Mouse (Mus musculus): Measurements from ENCODE around the gene Dapk1. TPM values are rescaled to one million over a fixed set of nuclear protein-coding genes. Genes with fewer than 3 reads are reported as not detected.

Gene Dapk1
- polyA plus RNA-seq, 1 experiment, result 37.8 TPM

GRCm38 (mm10) chr13:60568934-60569548 is 32.7 kb upstream of the Dapk1 start:
- H3K4me3 ChIP-seq (ENCODE audit: low read depth, low read length), result no peak overlapping the region
- no peaks in the 10 kb centered on the region for H3K9me3 ChIP-seq (replicated peaks; ENCODE audit: control insufficient read depth, insufficient read depth, low read length, poor library complexity, severe bottlenecking)
- TF ChIP-seq CTCF (IDR thresholded peaks at IDR 0.05; ENCODE audit: low read depth, low read length) (no peak), EP300 (IDR thresholded peaks at IDR 0.05; ENCODE audit: insufficient read depth, low read depth, low read length) (no peak)
- no peaks in the 10 kb centered on the region for H3K4me1 ChIP-seq (ENCODE audit: control insufficient read depth, insufficient read depth, low read length)
- no peaks in the 10 kb centered on the region for H3K27me3 ChIP-seq (ENCODE audit: control insufficient read depth, insufficient read depth, low read length, poor library complexity, severe bottlenecking)
- no peak overlapping the region for H3K9ac ChIP-seq (ENCODE audit: low read depth, poor library complexity, severe bottlenecking)
- H3K27ac ChIP-seq (ENCODE audit: insufficient read depth, low read length), result no peak overlapping the region
- no peaks in the 10 kb centered on the region for H3K36me3 ChIP-seq (ENCODE audit: control insufficient read depth, insufficient read depth, low read length, poor library complexity, severe bottlenecking)

- Histone ChIP-seq H3K4me3 (ENCODE audit: low read depth, low read length) (no peak overlapping the region), H3K27me3 (ENCODE audit: control insufficient read depth, insufficient read depth, low read length, poor library complexity, severe bottlenecking) (no peaks in the 10 kb centered on the region), H3K4me1 (ENCODE audit: control insufficient read depth, insufficient read depth, low read length) (no peaks in the 10 kb centered on the region), H3K9me3 (replicated peaks; ENCODE audit: control insufficient read depth, insufficient read depth, low read length, poor library complexity, severe bottlenecking) (no peaks in the 10 kb centered on the region), H3K36me3 (ENCODE audit: control insufficient read depth, insufficient read depth, low read length, poor library complexity, severe bottlenecking) (no peaks in the 10 kb centered on the region), H3K27ac (ENCODE audit: insufficient read depth, low read length) (no peak overlapping the region), H3K9ac (ENCODE audit: low read depth, poor library complexity, severe bottlenecking) (no peak overlapping the region)
- TF ChIP-seq EP300 (IDR thresholded peaks at IDR 0.05; ENCODE audit: insufficient read depth, low read depth, low read length) (no peak), POLR2A (IDR thresholded peaks at IDR 0.05; ENCODE audit: insufficient read depth, low read length) (no peak), CTCF (IDR thresholded peaks at IDR 0.05; ENCODE audit: low read depth, low read length) (no peak)
These were observed 32.2 kb upstream of the Dapk1 start for GRCm38 (mm10) chr13:60569549-60569941.

- H3K27ac ChIP-seq (ENCODE audit: insufficient read depth, low read length), result no peak overlapping the region
- H3K4me3 ChIP-seq (ENCODE audit: low read depth, low read length), result no peak overlapping the region
- no peaks in the 10 kb centered on the region for H3K9me3 ChIP-seq (replicated peaks; ENCODE audit: control insufficient read depth, insufficient read depth, low read length, poor library complexity, severe bottlenecking)
- no peaks in the 10 kb centered on the region for H3K4me1 ChIP-seq (ENCODE audit: control insufficient read depth, insufficient read depth, low read length)
- H3K9ac ChIP-seq (ENCODE audit: low read depth, poor library complexity, severe bottlenecking), result no peak overlapping the region
- TF ChIP-seq CTCF (IDR thresholded peaks at IDR 0.05; ENCODE audit: low read depth, low read length) (no peak), EP300 (IDR thresholded peaks at IDR 0.05; ENCODE audit: insufficient read depth, low read depth, low read length) (no peak), POLR2A (IDR thresholded peaks at IDR 0.05; ENCODE audit: insufficient read depth, low read length) (no peak)
- H3K27me3 ChIP-seq (ENCODE audit: control insufficient read depth, insufficient read depth, low read length, poor library complexity, severe bottlenecking), result no peaks in the 10 kb centered on the region
- no peaks in the 10 kb centered on the region for H3K36me3 ChIP-seq (ENCODE audit: control insufficient read depth, insufficient read depth, low read length, poor library complexity, severe bottlenecking)
These were observed 28.2 kb upstream of the Dapk1 start for GRCm38 (mm10) chr13:60573541-60573940.

- Histone ChIP-seq H3K36me3 (ENCODE audit: control insufficient read depth, insufficient read depth, low read length, poor library complexity, severe bottlenecking) (no peaks in the 10 kb centered on the region), H3K4me1 (ENCODE audit: control insufficient read depth, insufficient read depth, low read length) (no peaks in the 10 kb centered on the region), H3K9me3 (replicated peaks; ENCODE audit: control insufficient read depth, insufficient read depth, low read length, poor library complexity, severe bottlenecking) (no peaks in the 10 kb centered on the region), H3K27me3 (ENCODE audit: control insufficient read depth, insufficient read depth, low read length, poor library complexity, severe bottlenecking) (no peaks in the 10 kb centered on the region), H3K9ac (ENCODE audit: low read depth, poor library complexity, severe bottlenecking) (no peak overlapping the region), H3K27ac (ENCODE audit: insufficient read depth, low read length) (no peak overlapping the region), H3K4me3 (ENCODE audit: low read depth, low read length) (no peak overlapping the region)
- TF ChIP-seq POLR2A (IDR thresholded peaks at IDR 0.05; ENCODE audit: insufficient read depth, low read length) (no peak), CTCF (IDR thresholded peaks at IDR 0.05; ENCODE audit: low read depth, low read length) (no peak), EP300 (IDR thresholded peaks at IDR 0.05; ENCODE audit: insufficient read depth, low read depth, low read length) (no peak)
These were observed 27.8 kb upstream of the Dapk1 start for GRCm38 (mm10) chr13:60573971-60574370.

- Histone ChIP-seq H3K9ac (ENCODE audit: low read depth, poor library complexity, severe bottlenecking) (no peak overlapping the region), H3K27ac (ENCODE audit: insufficient read depth, low read length) (no peak overlapping the region), H3K27me3 (ENCODE audit: control insufficient read depth, insufficient read depth, low read length, poor library complexity, severe bottlenecking) (no peaks in the 10 kb centered on the region), H3K4me3 (ENCODE audit: low read depth, low read length) (no peak overlapping the region), H3K36me3 (ENCODE audit: control insufficient read depth, insufficient read depth, low read length, poor library complexity, severe bottlenecking) (no peaks in the 10 kb centered on the region), H3K4me1 (ENCODE audit: control insufficient read depth, insufficient read depth, low read length) (no peaks in the 10 kb centered on the region), H3K9me3 (replicated peaks; ENCODE audit: control insufficient read depth, insufficient read depth, low read length, poor library complexity, severe bottlenecking) (no peaks in the 10 kb centered on the region)
- TF ChIP-seq POLR2A (IDR thresholded peaks at IDR 0.05; ENCODE audit: insufficient read depth, low read length) (no peak), EP300 (IDR thresholded peaks at IDR 0.05; ENCODE audit: insufficient read depth, low read depth, low read length) (no peak), CTCF (IDR thresholded peaks at IDR 0.05; ENCODE audit: low read depth, low read length) (no peak)
These were observed 23.2 kb upstream of the Dapk1 start for GRCm38 (mm10) chr13:60578541-60578940.

- no peak for TF ChIP-seq POLR2A (IDR thresholded peaks at IDR 0.05; ENCODE audit: insufficient read depth, low read length)
- TF ChIP-seq CTCF (IDR thresholded peaks at IDR 0.05; ENCODE audit: low read depth, low read length), result no peak
- no peak for TF ChIP-seq EP300 (IDR thresholded peaks at IDR 0.05; ENCODE audit: insufficient read depth, low read depth, low read length)
- Histone ChIP-seq H3K27ac (ENCODE audit: insufficient read depth, low read length) (no peak overlapping the region), H3K9me3 (replicated peaks; ENCODE audit: control insufficient read depth, insufficient read depth, low read length, poor library complexity, severe bottlenecking) (no peaks in the 10 kb centered on the region), H3K36me3 (ENCODE audit: control insufficient read depth, insufficient read depth, low read length, poor library complexity, severe bottlenecking) (no peaks in the 10 kb centered on the region), H3K4me3 (ENCODE audit: low read depth, low read length) (no peak overlapping the region), H3K4me1 (ENCODE audit: control insufficient read depth, insufficient read depth, low read length) (no peaks in the 10 kb centered on the region), H3K27me3 (ENCODE audit: control insufficient read depth, insufficient read depth, low read length, poor library complexity, severe bottlenecking) (no peaks in the 10 kb centered on the region), H3K9ac (ENCODE audit: low read depth, poor library complexity, severe bottlenecking) (no peak overlapping the region)
These were observed 6.9 kb upstream of the Dapk1 start for GRCm38 (mm10) chr13:60594866-60595265.

Data from ES-Bruce4 (cell line).